Mouse (Mus musculus) cerebellum, postnatal 36 days (tissue): ENCODE measurements at regions not wholly inside any gene's neighbourhood (a gene's known extent, or its start where the extent isn't known, plus 50 kb on each side); places are given as distances from the start of the nearest gene placed in this dataset.
"Not testable (repeated sequence)": the region's sequence is repeated elsewhere in the genome, so short reads cannot be mapped to it uniquely, and the experiment has no call there.

ENCODE experiments used
- DNase-seq, 2 experiments: peaks; one replicate each; pipeline ENCODE4 v3.0.0; 2021 to 2022; ENCODE audit warnings: mixed read lengths in 2 of 2

- no peak for DNase-seq
Measured at GRCm38 (mm10) chr2:78598039-78598438, 269.9 kb upstream of the Ube2e3 start.

- DNase-seq = no peak
Measured at GRCm38 (mm10) chr2:78596251-78596650, 271.7 kb upstream of the Ube2e3 start.

- no peak for DNase-seq
Measured at GRCm38 (mm10) chr2:78580013-78580412, 287.9 kb upstream of the Ube2e3 start.

GRCm38 (mm10) chr2:78572492-78572891, 295.4 kb upstream of the Ube2e3 start:
- DNase-seq = no peak

- DNase-seq = no peak
Measured at GRCm38 (mm10) chr2:78558128-78558527, 309.8 kb upstream of the Ube2e3 start.

GRCm38 (mm10) chr2:78551085-78551484, 316.8 kb upstream of the Ube2e3 start:
- no peak for DNase-seq

GRCm38 (mm10) chr2:78548683-78549467, 319.0 kb upstream of the Ube2e3 start:
- DNase-seq = peak; percentile 8 to 19

- DNase-seq = no peak
Measured at GRCm38 (mm10) chr2:78547286-78547685, 320.6 kb upstream of the Ube2e3 start.

GRCm38 (mm10) chr2:78540422-78540821, 327.5 kb upstream of the Ube2e3 start:
- DNase-seq = no peak

- DNase-seq = no peak
Measured at GRCm38 (mm10) chr2:78539592-78540300, 328.2 kb upstream of the Ube2e3 start.

GRCm38 (mm10) chr2:78537574-78537973, 330.4 kb upstream of the Ube2e3 start:
- no peak for DNase-seq

- not testable (repeated sequence) for DNase-seq
Measured at GRCm38 (mm10) chr2:78533881-78534280, 334.0 kb upstream of the Ube2e3 start.

GRCm38 (mm10) chr2:78530535-78530934, 337.4 kb upstream of the Ube2e3 start:
- DNase-seq = no peak

- no peak for DNase-seq
Measured at GRCm38 (mm10) chr2:78520258-78521023, 347.5 kb upstream of the Ube2e3 start.

- no peak for DNase-seq
Measured at GRCm38 (mm10) chr2:78493115-78493514, 374.8 kb upstream of the Ube2e3 start.

- DNase-seq = no peak
Measured at GRCm38 (mm10) chr2:78480036-78480435, 387.9 kb upstream of the Ube2e3 start.

GRCm38 (mm10) chr2:78459444-78459843, 408.5 kb upstream of the Ube2e3 start:
- no peak for DNase-seq

- no peak for DNase-seq
Measured at GRCm38 (mm10) chr2:78453411-78453810, 414.5 kb upstream of the Ube2e3 start.

- DNase-seq = no peak
Measured at GRCm38 (mm10) chr2:78436816-78437215, 431.1 kb upstream of the Ube2e3 start.

- no peak for DNase-seq
Measured at GRCm38 (mm10) chr2:78435071-78435470, 432.9 kb upstream of the Ube2e3 start.

- DNase-seq = no peak
Measured at GRCm38 (mm10) chr2:78427659-78428336, 440.1 kb upstream of the Ube2e3 start.

- no peak for DNase-seq
Measured at GRCm38 (mm10) chr2:78418561-78419338, 449.2 kb upstream of the Ube2e3 start.
